ENCODE assay signal across 21 mouse cellular contexts in genomic region chrX:95795881-95796280, GRCm38 (mm10).
A peak's percentile ranks its signal among the peaks of the same experiment; 100 is the strongest.
DNase-seq lines count a peak whose midpoint lies in the region; ATAC-seq and TF ChIP-seq lines count a peak whose summit lies in the region.
"Had no signal": no experiment of that assay in that cellular context is flagged by ENCODE, and none has a peak within 500 bp of the region (broad histone marks: within the 10 kb centered on the region; RNA-seq: fewer than 3 reads in every experiment).

No protein-coding gene starts in this region.

- H3K4me2 ChIP-seq in kidney, postnatal 0 days (ENCODE audit: low read length), result no peak overlapping the region
- no peak overlapping the region for H3K4me2 ChIP-seq in lung, postnatal 0 days (replicated peaks; ENCODE audit: low read depth, low read length)
- no peak overlapping the region for H3K4me2 ChIP-seq in intestine, embryonic 15.5 days (replicated peaks)
- H3K4me2 ChIP-seq: embryonic facial prominence, embryonic 15.5 days; hindbrain, embryonic 12.5 days had no signal

- no peak for ATAC-seq in kidney, postnatal 0 days (replicated peaks; ENCODE audit: low FRiP score, low read depth)
- ATAC-seq in lung, postnatal 0 days, result no peak
- ATAC-seq in intestine, embryonic 15.5 days, result peak; percentile 88
- ATAC-seq: forebrain, embryonic 14.5 days had no signal

- H3K36me3 ChIP-seq in kidney, postnatal 0 days (ENCODE audit: insufficient read depth, low read length), result no peaks in the 10 kb centered on the region
- H3K36me3 ChIP-seq in lung, postnatal 0 days (ENCODE audit: insufficient read depth, low read length), result no peaks in the 10 kb centered on the region
- no peaks in the 10 kb centered on the region for H3K36me3 ChIP-seq in intestine, embryonic 15.5 days
- H3K36me3 ChIP-seq: embryonic facial prominence, embryonic 15.5 days; forebrain, embryonic 10.5 days; hindbrain, embryonic 12.5 days had no signal

- no peaks in the 10 kb centered on the region for H3K4me1 ChIP-seq in kidney, postnatal 0 days (replicated peaks; ENCODE audit: insufficient read depth, low read length)
- H3K4me1 ChIP-seq in lung, postnatal 0 days (ENCODE audit: insufficient read depth, low read depth, low read length), result no peaks in the 10 kb centered on the region
- no peaks in the 10 kb centered on the region for H3K4me1 ChIP-seq in intestine, embryonic 15.5 days (replicated peaks)
- H3K4me1 ChIP-seq: embryonic facial prominence, embryonic 15.5 days; forebrain, embryonic 10.5 days; hindbrain, embryonic 12.5 days had no signal

- H3K9ac ChIP-seq in kidney, postnatal 0 days (ENCODE audit: low read depth, low read length), result no peak overlapping the region
- H3K9ac ChIP-seq in lung, postnatal 0 days (replicated peaks; ENCODE audit: low read depth), result no peak overlapping the region
- H3K9ac ChIP-seq in intestine, embryonic 15.5 days, result no peak overlapping the region
- H3K9ac ChIP-seq: embryonic facial prominence, embryonic 15.5 days; hindbrain, embryonic 12.5 days had no signal

- peak; percentile 3 for DNase-seq in kidney, postnatal 0 days (ENCODE audit: low spot score)
- no peak for DNase-seq in kidney, adult 18-20 months
- DNase-seq in lung, postnatal 0 days (ENCODE audit: low spot score), result peak; percentile 31
- DNase-seq in lung, adult 18-20 months, result no peak
- peak; percentile 1 for DNase-seq in large intestine, adult 2 months (ENCODE audit: low read depth, low spot score)
- DNase-seq in heart, adult 8-10 months (ENCODE audit: low spot score), result no peak
- DNase-seq: adrenal gland, postnatal 10 days; cerebellum, adult 11 months; cerebellum, adult 8-10 months; cerebellum, postnatal 14 days; embryo, embryonic 11 days; gastrocnemius, adult 2 months; gastrocnemius, postnatal 25 days; heart, postnatal 10 days; heart, postnatal 4 days had no signal

- 69% methylated on average over 3 of the region's 3 CpGs for WGBS in kidney, postnatal 0 days
- WGBS in lung, postnatal 0 days, result 74% methylated on average over 3 of the region's 3 CpGs
- WGBS in intestine, embryonic 15.5 days, result 67% methylated on average over 3 of the region's 3 CpGs
- 31% methylated on average over 3 of the region's 3 CpGs for WGBS in large intestine, adult 2 months

- TF ChIP-seq CTCF in kidney, postnatal 0 days (IDR thresholded peaks at IDR 0.05; ENCODE audit: low read depth), result no peak
- no peak for TF ChIP-seq CTCF in lung, postnatal 0 days (IDR thresholded peaks at IDR 0.05)

- no peak for TF ChIP-seq EP300 in lung, postnatal 0 days (IDR thresholded peaks at IDR 0.05)

- no peaks in the 10 kb centered on the region for H3K27me3 ChIP-seq in kidney, postnatal 0 days (ENCODE audit: insufficient read depth, low read length)
- no peaks in the 10 kb centered on the region for H3K27me3 ChIP-seq in lung, postnatal 0 days (replicated peaks; ENCODE audit: insufficient read depth, low read length)
- no peaks in the 10 kb centered on the region for H3K27me3 ChIP-seq in intestine, embryonic 15.5 days (replicated peaks)
- H3K27me3 ChIP-seq: embryonic facial prominence, embryonic 15.5 days; hindbrain, embryonic 12.5 days had no signal

- H3K27ac ChIP-seq in kidney, postnatal 0 days, result no peak overlapping the region
- no peak overlapping the region for H3K27ac ChIP-seq in lung, postnatal 0 days (ENCODE audit: low read length)
- no peak overlapping the region for H3K27ac ChIP-seq in intestine, embryonic 15.5 days
- H3K27ac ChIP-seq: embryonic facial prominence, embryonic 15.5 days; forebrain, embryonic 10.5 days; gastrocnemius, adult 2 months; hindbrain, embryonic 12.5 days had no signal

- no peaks in the 10 kb centered on the region for H3K9me3 ChIP-seq in kidney, postnatal 0 days (replicated peaks; ENCODE audit: low read length)
- no peaks in the 10 kb centered on the region for H3K9me3 ChIP-seq in lung, postnatal 0 days (ENCODE audit: low read length)
- no peaks in the 10 kb centered on the region for H3K9me3 ChIP-seq in intestine, embryonic 15.5 days
- H3K9me3 ChIP-seq: embryonic facial prominence, embryonic 15.5 days; forebrain, embryonic 10.5 days; hindbrain, embryonic 12.5 days had no signal

- no peak overlapping the region for H3K4me3 ChIP-seq in kidney, postnatal 0 days (replicated peaks; ENCODE audit: low read depth, low read length)
- H3K4me3 ChIP-seq in lung, postnatal 0 days (ENCODE audit: low read depth, low read length), result no peak overlapping the region
- no peak overlapping the region for H3K4me3 ChIP-seq in intestine, embryonic 15.5 days (replicated peaks)
- H3K4me3 ChIP-seq: embryonic facial prominence, embryonic 15.5 days; erythroblast, embryonic 14.5 days; forebrain, embryonic 10.5 days; gastrocnemius, adult 2 months; hindbrain, embryonic 12.5 days had no signal

Comparison
In these comparisons a context has a peak if more than half of its experiments do, and no peak if none do; other contexts are left out.
1. DNase-seq: peak in kidney, postnatal 0 days (single experiment), lung, postnatal 0 days (single experiment) and large intestine, adult 2 months (single experiment); none in kidney, adult 18-20 months (single experiment), lung, adult 18-20 months (0 of 2) and heart, adult 8-10 months (single experiment).